Mouse (Mus musculus) cerebellum, adult 2 months (tissue): ENCODE measurements at regions not wholly inside any gene's neighbourhood (a gene's known extent, or its start where the extent isn't known, plus 50 kb on each side); places are given as distances from the start of the nearest gene placed in this dataset.

Experiments used
- CTCF ChIP-seq: fragments of 200-500 bp; IDR thresholded peaks from 2 replicates; pipeline ENCODE4 v1.5.1; 2011; ENCODE audit warnings: low read depth, mild to moderate bottlenecking, control low read depth, low read length, moderate library complexity, borderline replicate concordance; ENCODE audit not compliant: insufficient read depth
- POLR2A ChIP-seq: fragments of 200-500 bp; IDR thresholded peaks from 2 replicates; pipeline ENCODE4 v1.6.1; 2011; ENCODE audit warnings: low read length, control low read depth, borderline replicate concordance; ENCODE audit not compliant: insufficient read depth

DNA sequence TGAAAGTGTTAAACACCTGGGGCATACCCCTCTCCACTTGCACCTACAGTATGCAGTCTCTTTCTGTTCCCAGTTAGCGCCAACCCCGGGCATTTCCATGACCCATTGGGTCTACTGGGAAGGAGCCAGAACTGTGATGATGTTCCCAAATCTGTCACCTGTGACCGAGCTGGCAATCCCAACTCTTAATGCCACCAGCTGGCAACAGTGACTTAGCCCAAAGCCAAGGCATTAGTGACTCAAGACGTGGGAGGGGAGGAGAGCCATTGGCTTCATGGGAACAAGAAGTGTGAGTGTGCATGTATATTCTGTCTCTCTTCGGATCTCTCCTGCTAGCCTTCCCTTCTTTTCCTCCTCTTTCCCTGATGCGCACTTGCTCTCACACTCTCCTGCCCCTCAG, 178.9 kb upstream of the Cadm1 start:
- TF ChIP-seq CTCF (no peak), POLR2A (no peak)
